Mouse (Mus musculus) inflammation-experienced regulatory T-cells (primary cell): ENCODE results near the gene Zbtb11. TPM values are rescaled to one million over a fixed set of nuclear protein-coding genes. Genes with fewer than 3 reads are reported as not detected.

Experiments
- polyA plus RNA-seq, 2 experiments: library from polyadenylated mRNA; unstranded; fragments of 100-300 nt; shearing (Covaris generic); gene quantifications; one replicate each; pipeline ENCODE4 v1.2.1; 2017

Zbtb11 gene
- 10 to 100 TPM; 27.9 to 44.2 TPM for polyA plus RNA-seq

DNA sequence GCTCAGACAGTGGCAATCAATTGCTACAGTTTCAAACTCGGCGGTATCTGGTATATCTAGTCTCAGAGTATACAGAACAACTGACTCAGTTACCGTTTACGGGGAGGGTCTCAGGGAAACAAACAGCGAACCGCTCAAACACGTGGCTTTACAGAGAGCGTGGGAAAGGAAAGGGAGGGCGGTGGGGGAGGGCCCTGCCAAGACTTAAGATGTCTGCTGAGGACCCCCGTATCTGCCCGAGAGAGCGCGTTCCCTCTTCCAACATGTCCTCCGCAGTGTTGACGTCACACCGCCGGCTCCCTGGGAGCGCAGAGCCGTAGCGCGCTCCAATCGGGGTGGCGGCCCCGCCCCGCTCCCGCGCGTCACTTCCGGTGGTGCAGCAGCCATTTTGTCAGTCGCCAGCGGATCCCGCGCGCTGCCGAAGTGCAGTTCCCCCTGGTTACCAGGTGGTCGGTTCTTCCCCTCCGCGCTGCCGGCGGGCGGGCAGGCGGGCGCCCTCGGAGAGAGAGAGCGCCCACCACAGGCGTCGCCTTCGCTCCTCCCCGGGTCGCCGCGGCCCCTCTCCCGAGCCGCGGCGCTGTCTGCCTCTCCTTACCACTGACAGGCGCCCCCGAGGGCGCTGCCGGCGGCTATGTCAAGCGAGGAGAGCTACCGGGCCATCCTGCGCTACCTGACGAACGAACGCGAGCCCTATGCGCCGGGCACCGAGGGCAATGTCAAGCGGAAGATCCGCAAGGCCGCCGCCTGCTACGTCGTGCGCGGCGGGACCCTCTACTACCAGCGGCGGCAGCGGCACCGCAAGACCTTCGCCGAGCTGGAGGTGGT, at the start of gene Zbtb11:
Gene Zbtb11 (plus strand): TSS at position 453 of the 825 bp plus-strand sequence.

GRCm38 (mm10) chr16:55934453-55935037, 39.1 kb upstream of the Zbtb11 start, which contains the start of gene Cep97:
Cep97 (minus strand) TSS chr16:55934855.

DNA sequence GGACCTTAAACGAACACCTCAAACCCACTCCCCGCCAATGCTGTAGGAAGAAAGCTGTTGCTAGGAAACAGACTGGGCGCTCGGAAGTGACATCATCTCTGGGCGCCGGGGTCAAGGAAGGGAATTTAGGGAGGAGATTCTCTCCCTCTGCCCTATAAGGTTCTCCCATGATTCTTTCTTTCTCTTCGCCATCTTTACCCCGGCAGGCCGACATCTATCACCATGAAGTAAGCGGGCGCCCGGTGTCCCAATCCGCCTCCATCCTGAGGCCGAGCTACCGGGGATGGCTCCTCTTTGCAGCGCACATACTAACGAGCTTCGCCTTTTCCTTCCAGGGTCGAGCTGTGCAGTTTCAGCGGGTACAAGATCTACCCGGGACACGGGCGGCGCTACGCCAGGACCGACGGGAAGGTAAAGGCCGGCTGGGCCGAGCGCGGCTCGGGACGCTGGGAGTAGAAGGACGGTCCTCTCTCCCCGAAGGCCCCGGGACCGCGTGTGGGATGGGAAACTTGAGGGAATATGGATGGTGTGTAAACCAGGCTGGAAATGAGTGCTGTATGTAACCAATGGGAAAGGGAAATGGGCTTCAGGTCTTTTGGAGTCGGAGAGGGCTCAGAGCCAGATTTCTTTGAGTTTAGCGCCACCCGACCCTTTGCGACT, 7.3 kb upstream of the Zbtb11 start, which contains the start of gene Rpl24:
Gene Rpl24 (plus strand): TSS at position 64 of the 660 bp plus-strand sequence.

GRCm38 (mm10) chr16:56029661-56030082, 56.0 kb downstream of the Zbtb11 start, which contains the start of gene Pcnp:
Pcnp (minus strand) TSS chr16:56029739.

GRCm38 (mm10) chr16:56037138-56038010, 63.7 kb downstream of the Zbtb11 start, which contains the start of gene Trmt10c:
Trmt10c (minus strand) TSS chr16:56037819.

GRCm38 (mm10) chr16:56048038-56048437, 74.4 kb downstream of the Zbtb11 start, which contains the start of gene Senp7:
Senp7 (plus strand) TSS chr16:56048338.

Other genes starting within 250 kb of the Zbtb11 start
- gene Nfkbiz, start 135.0 kb upstream of the Zbtb11 start, polyA plus RNA-seq = 10 to 100 TPM; 42.8 to 66.8 TPM
- 10 to 100 TPM; 27.3 to 34.7 TPM for gene Nxpe3, start 78.6 kb upstream of the Zbtb11 start, polyA plus RNA-seq
- 10 to 100 TPM; 24.1 to 26.2 TPM for gene Cep97, start 39.0 kb upstream of the Zbtb11 start, polyA plus RNA-seq
- 100 to 1,000 TPM; 497 to 554 TPM for gene Rpl24, start 7.6 kb upstream of the Zbtb11 start, polyA plus RNA-seq
- 10 to 100 TPM; 87.5 to 96.3 TPM for gene Pcnp, start 55.9 kb downstream of the Zbtb11 start, polyA plus RNA-seq
- 10 to 100 TPM; 32.4 to 34.8 TPM for gene Trmt10c, start 63.9 kb downstream of the Zbtb11 start, polyA plus RNA-seq
- 10 to 100 TPM; 44.3 to 47.6 TPM for gene Senp7, start 74.5 kb downstream of the Zbtb11 start, polyA plus RNA-seq
- under 1 TPM; 0.74 to 0.84 TPM for gene Impg2, start 230.4 kb downstream of the Zbtb11 start, polyA plus RNA-seq